Mouse (Mus musculus) lung, postnatal 0 days (tissue): ENCODE results near the gene Scube3. TPM values are rescaled to one million over a fixed set of nuclear protein-coding genes. Genes with fewer than 3 reads are reported as not detected.

ENCODE experiments used
- ATAC-seq: fragments of 200-750 bp; cut with Nextera tagmentation; 2 replicates; pipeline ENCODE4 v1.8.0; 2017; ENCODE audit warnings: moderate library complexity
- DNase-seq: peaks from one replicate; pipeline ENCODE4 v3.0.0-alpha.2; 2016; ENCODE audit warnings: low spot score
- H3K27ac ChIP-seq: fragments of 300-500 bp; sonication (generic); 2 replicates; pipeline ENCODE4 v1.5.1; 2014; ENCODE audit warnings: antibody characterized with exemption, mild to moderate bottlenecking, low read length, mixed read lengths
- H3K27me3 ChIP-seq: fragments of 300-500 bp; sonication (generic); replicated peaks from 2 replicates; pipeline ENCODE4 v1.6.1; 2014; ENCODE audit warnings: low read length, mixed read lengths; ENCODE audit not compliant: insufficient read depth
- H3K36me3 ChIP-seq: fragments of 300-500 bp; sonication (generic); 2 replicates; pipeline ENCODE4 v1.6.1; 2014; ENCODE audit warnings: low read length, mixed read lengths; ENCODE audit not compliant: insufficient read depth
- H3K4me1 ChIP-seq: fragments of 300-500 bp; sonication (generic); 2 replicates; pipeline ENCODE4 v1.6.1; 2014; ENCODE audit warnings: antibody characterized with exemption, low read depth, low read length, mixed read lengths; ENCODE audit not compliant: insufficient read depth
- H3K4me2 ChIP-seq: fragments of 300-500 bp; sonication (generic); replicated peaks from 2 replicates; pipeline ENCODE4 v1.6.1; 2014; ENCODE audit warnings: low read depth, mild to moderate bottlenecking, low read length, moderate library complexity, mixed read lengths
- H3K4me3 ChIP-seq: fragments of 300-500 bp; sonication (generic); 2 replicates; pipeline ENCODE4 v1.5.1; 2014; ENCODE audit warnings: low read depth, low read length
- H3K9ac ChIP-seq: fragments of 300-500 bp; sonication (generic); replicated peaks from 2 replicates; pipeline ENCODE4 v1.6.1; 2014; ENCODE audit warnings: low read depth, mild to moderate bottlenecking
- H3K9me3 ChIP-seq: fragments of 300-500 bp; sonication (generic); 2 replicates; pipeline ENCODE4 v1.6.1; 2016; ENCODE audit warnings: low read length, mixed read lengths
- CTCF ChIP-seq: IDR thresholded peaks from 2 replicates; pipeline ENCODE4 v1.5.1; 2016; ENCODE audit warnings: antibody characterized with exemption, mild to moderate bottlenecking
- EP300 ChIP-seq: IDR thresholded peaks from 2 replicates; pipeline ENCODE4 v1.6.1; 2016; ENCODE audit warnings: antibody characterized with exemption, mild to moderate bottlenecking, control low read depth
- WGBS: fragments of 180-500 bp; shearing (Covaris S2); extraction: QIAGEN DNeasy Blood & Tissue Kit; methylation state at CpG from one replicate; pipeline ENCODE4 v1.1.7; 2014; 5-methylcytosine and 5-hydroxymethylcytosine counted together
- polyA plus RNA-seq: library from polyadenylated mRNA; unstranded; fragments of >200 nt; fragmentation: Nextera tagmentation; extraction: Ambion mirVana; gene quantifications from 2 replicates; pipeline ENCODE4 v1.2.1, GENCODE M21; 2015

Scube3 gene
- polyA plus RNA-seq, 1 experiment from 2014 or later, result 0.30 TPM

DNA sequence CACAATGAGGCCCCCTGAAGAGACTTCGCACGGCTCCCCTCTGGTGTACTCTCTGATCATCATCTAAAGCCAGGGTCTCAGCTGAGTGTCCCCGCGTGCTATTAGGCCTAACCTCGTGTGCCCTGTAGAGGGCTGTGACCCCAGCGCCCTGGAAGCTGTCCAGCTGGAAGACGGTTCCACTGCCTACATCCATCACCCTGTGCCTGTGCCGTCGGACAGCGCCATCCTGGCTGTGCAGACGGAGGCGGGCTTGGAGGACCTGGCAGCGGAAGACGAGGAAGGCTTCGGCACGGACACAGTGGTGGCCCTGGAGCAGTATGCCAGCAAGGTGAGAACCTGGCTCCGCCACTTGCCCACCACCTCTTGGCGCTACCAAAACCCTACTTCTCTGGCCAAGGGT is 55.7 kb downstream of the Scube3 start:
- no peaks in the 10 kb centered on the region for H3K27me3 ChIP-seq
- no peak overlapping the region for H3K4me2 ChIP-seq
- no peak for DNase-seq
- H3K27ac ChIP-seq, result no peak overlapping the region
- peak; percentile 28; the same call in 1 of the 2 replicates for ATAC-seq
- no peak for TF ChIP-seq EP300
- TF ChIP-seq CTCF, result no peak
- no peak overlapping the region for H3K4me3 ChIP-seq
- no peak overlapping the region for H3K9ac ChIP-seq
- no peaks in the 10 kb centered on the region for H3K4me1 ChIP-seq
- H3K9me3 ChIP-seq, result no peaks in the 10 kb centered on the region
- WGBS, result 59% methylated on average over 18 of the region's 18 CpGs
- peaks cover 14% of the 10 kb centered on the region for H3K36me3 ChIP-seq

DNA sequence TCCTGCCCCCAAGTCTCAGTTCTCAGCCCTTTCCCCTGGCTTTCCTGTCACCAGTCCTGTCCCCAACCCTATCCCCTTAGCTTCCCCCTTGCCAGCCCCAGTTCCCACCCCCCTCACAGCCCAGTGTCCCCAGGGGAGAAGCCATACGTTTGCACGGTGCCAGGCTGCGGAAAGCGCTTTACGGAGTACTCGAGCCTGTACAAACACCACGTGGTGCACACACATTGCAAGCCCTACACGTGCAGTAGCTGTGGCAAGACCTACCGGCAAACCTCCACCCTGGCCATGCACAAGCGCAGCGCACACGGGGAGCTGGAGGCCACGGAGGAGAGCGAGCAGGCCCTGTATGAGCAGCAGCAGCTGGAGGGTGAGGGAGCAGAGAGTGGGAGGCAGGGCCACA is 60.0 kb downstream of the Scube3 start:
- 54% methylated on average over 14 of the region's 14 CpGs for WGBS
- TF ChIP-seq EP300, result no peak
- TF ChIP-seq CTCF, result no peak
- DNase-seq (no peak), ATAC-seq (peak; percentile 74)
- Histone ChIP-seq H3K27me3 (no peaks in the 10 kb centered on the region), H3K9me3 (no peaks in the 10 kb centered on the region), H3K36me3 (peaks cover 10% of the 10 kb centered on the region; the same call in 1 of the 2 replicates), H3K27ac (no peak overlapping the region), H3K4me2 (no peak overlapping the region), H3K9ac (no peak overlapping the region), H3K4me1 (no peaks in the 10 kb centered on the region), H3K4me3 (no peak overlapping the region)

DNA sequence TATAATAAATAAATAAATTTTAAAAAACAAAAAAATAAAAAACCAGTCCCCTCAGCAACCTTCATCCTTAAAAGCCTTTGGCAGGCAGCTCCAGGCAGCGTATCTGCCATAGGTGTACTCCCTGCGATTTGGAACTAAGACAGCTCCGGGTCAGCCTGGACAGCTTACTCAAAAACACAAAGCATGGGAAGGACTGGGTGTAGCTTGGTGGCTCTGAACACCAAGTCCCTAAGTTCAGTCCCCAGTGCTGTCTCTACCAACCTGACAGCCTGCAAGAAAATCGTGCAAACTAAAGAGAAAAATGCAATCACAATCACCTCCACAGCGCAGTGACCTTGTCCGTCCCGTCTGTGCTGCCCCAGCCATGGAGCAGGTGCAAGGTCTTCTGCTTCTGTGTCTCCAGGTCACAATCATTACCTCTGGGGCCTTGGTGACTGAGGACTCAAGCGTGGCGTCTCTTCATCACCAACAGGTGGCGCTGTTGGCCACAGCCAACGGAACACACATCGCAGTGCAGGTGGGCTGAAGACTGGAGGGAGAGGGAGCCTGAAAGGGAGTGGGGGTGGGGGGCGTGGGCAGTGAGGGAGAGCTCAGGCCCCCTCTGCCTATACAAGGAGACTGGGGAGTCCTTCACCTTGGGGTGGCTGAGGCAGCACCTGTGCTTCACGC is 62.2 kb downstream of the Scube3 start:
- peak; percentile 53 for DNase-seq
- WGBS, result 39% methylated on average over 14 of the region's 14 CpGs
- peak; percentile 28; the same call in 1 of the 2 replicates for ATAC-seq
- Histone ChIP-seq H3K4me3 (no peak overlapping the region), H3K36me3 (peaks cover 10% of the 10 kb centered on the region; the same call in 1 of the 2 replicates), H3K9me3 (no peaks in the 10 kb centered on the region), H3K9ac (no peak overlapping the region), H3K27ac (no peak overlapping the region), H3K4me1 (peaks cover 5% of the 10 kb centered on the region; the same call in 1 of the 2 replicates), H3K4me2 (no peak overlapping the region), H3K27me3 (no peaks in the 10 kb centered on the region)
- TF ChIP-seq EP300, result no peak
- TF ChIP-seq CTCF, result peak; percentile 92

DNA sequence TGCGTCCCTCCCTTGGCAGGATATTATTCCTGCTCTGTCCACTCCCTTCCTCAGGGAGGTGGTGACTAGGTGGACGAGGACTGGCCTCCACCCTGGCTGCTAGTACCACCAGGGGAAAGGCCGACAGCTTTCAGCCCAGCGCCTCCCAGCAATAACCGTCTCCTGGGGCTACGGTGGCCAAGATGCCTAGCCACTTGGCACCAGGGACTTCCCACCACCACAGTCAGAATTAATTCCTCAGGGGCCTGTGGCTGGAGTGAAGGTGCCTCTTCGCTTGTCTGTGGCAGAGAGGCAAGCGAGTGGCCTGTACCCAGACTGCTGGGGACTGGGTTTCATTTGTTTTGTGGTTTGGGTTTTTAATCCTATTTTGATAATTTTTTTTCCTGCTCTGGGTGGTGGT is 63.5 kb downstream of the Scube3 start:
- no peaks in the 10 kb centered on the region for H3K9me3 ChIP-seq
- H3K27ac ChIP-seq, result no peak overlapping the region
- no peak overlapping the region for H3K4me2 ChIP-seq
- H3K27me3 ChIP-seq, result no peaks in the 10 kb centered on the region
- TF ChIP-seq EP300, result no peak
- no peak for TF ChIP-seq CTCF
- peaks cover 10% of the 10 kb centered on the region; the same call in 1 of the 2 replicates for H3K36me3 ChIP-seq
- peaks cover 5% of the 10 kb centered on the region; the same call in 1 of the 2 replicates for H3K4me1 ChIP-seq
- 89% methylated on average over 8 of the region's 8 CpGs for WGBS
- no peak overlapping the region for H3K9ac ChIP-seq
- DNase-seq (no peak), ATAC-seq (no peak)
- H3K4me3 ChIP-seq, result no peak overlapping the region

DNA sequence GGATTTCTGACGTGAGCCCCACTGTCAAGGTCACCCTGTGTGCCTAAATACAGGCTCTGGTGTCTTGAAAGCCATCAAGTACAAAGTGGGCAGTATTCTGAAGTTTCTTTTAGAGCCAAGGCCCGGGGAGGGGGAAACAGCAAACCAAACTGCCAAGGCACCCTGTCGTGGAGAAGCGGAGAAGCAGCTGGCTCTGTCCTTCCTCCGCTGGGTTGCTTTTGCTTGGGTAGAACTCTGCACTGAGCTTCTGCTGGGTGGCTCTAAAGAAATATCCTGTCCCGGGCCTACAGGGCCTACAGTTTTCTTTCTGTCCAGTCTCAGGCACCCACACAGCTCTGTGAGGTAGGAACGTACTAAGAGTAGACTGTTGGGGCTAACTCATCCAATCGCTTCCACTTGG is 65.2 kb downstream of the Scube3 start:
- 69% methylated on average over 8 of the region's 8 CpGs for WGBS
- Histone ChIP-seq H3K9me3 (no peaks in the 10 kb centered on the region), H3K36me3 (peaks cover 10% of the 10 kb centered on the region; the same call in 1 of the 2 replicates), H3K27me3 (no peaks in the 10 kb centered on the region), H3K27ac (no peak overlapping the region), H3K4me2 (no peak overlapping the region), H3K4me1 (peaks cover 5% of the 10 kb centered on the region; the same call in 1 of the 2 replicates), H3K4me3 (no peak overlapping the region), H3K9ac (no peak overlapping the region)
- no peak for ATAC-seq
- no peak for DNase-seq
- no peak for TF ChIP-seq CTCF
- TF ChIP-seq EP300, result no peak

DNA sequence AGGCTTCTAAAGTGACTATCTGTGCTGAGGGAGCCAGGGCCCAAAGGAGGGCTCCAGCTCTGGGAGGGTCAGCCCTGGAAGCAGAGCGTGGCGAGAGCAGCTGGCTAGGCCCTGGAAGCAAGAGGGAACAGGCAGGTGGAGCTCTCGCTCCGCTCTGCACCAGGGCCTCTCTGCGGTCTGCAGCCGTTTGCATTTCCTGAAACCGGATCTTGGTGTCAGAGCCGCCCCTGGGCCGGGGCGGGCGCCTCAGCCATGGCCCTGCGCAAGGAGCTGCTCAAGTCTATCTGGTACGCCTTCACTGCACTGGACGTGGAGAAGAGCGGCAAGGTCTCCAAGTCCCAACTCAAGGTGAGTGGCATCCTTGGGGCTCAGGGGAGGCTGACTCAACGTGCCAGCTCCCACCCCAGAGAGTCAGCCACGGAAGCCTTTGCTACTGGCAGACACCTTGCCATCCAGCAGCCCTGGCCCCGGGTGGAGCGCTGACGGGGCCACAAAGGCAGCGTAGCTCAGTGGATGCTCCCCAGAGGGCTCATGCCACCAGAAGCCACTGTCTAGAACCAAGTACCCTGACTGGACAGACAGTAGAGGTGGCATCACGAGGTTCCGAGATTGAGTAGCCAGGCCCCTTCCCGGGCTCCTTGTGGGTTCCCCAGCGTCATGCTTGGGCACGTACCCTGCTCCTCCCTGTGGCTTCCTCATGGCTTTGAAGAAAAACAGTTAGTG is 65.8 kb downstream of the Scube3 start, which contains the start of gene Def6:
Gene Def6 (plus strand): TSS at position 188 of the 723 bp plus-strand sequence.
- Histone ChIP-seq H3K27ac (peak within 1 kb of the TSS; percentile 52), H3K9ac (no peak within 1 kb of the TSS), H3K36me3 (peaks cover 5% of the 10 kb centered on the region; the same call in 1 of the 2 replicates), H3K9me3 (no peaks in the 10 kb centered on the region), H3K4me2 (peak within 1 kb of the TSS; percentile 48), H3K27me3 (no peaks in the 10 kb centered on the region), H3K4me1 (peaks cover 5% of the 10 kb centered on the region; the same call in 1 of the 2 replicates), H3K4me3 (peak within 1 kb of the TSS; percentile 14; the same call in 1 of the 2 replicates)
- DNase-seq (peak; percentile 90), ATAC-seq (peak; percentile 89)
- no peak for TF ChIP-seq EP300
- TF ChIP-seq CTCF, result peak; percentile 76
- WGBS, result 25% methylated on average over 23 of the region's 26 CpGs
